Comparison of ENCODE assay signal across 15 mouse cellular contexts in the genomic region with DNA sequence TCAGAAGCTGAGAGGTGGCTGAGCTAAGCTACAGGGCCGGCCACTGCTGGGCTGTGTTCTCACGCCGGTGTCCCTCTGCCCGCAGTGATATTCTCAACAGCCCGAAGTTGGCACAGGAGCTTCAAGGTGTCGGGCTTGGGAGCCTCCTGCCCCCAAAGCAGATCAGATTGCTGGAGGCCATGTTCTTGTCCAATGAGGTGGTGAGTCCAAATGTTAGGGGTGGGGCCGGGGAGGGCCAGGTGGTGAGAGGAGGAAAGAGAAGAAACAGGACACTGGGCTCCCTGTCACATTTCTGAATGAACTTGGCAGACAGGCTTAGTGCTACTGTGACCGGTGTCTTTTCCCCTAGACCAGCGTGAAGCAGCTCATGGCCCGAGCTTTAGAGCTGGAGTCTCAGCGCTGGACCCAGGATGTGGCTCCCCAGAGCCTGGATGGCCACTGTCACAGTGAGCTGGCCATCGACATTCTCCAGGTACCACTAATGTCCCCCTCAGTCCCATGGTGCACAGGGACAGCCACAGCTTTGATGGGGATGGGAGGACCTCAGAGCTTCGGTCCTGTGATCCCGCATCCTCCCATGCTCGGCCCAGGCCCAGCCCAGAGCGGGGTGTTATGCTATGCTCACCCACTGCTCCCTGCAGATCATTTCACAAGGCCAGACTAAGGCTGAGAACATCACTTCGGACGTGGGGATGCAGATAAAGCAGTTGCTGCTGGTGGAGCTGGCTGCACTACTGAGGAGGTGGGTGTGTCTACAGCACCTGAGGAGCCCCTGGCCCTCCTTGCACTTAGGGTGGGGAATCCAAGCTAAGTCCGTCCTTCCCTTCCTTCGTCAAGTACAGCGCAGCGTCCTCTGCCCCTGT. TPM values are rescaled to one million over a fixed set of nuclear protein-coding genes. Genes with fewer than 3 reads are reported as not detected.
DNase-seq lines count a peak whose midpoint lies in the region; ATAC-seq and TF ChIP-seq lines count a peak whose summit lies in the region.
"Had no signal": no experiment of that assay in that cellular context is flagged by ENCODE, and none has a peak within 500 bp of the region (broad histone marks: within the 10 kb centered on the region; RNA-seq: fewer than 3 reads in every experiment).

No protein-coding gene starts in this region.

- no peaks in the 10 kb centered on the region for H3K9me3 ChIP-seq in intestine, embryonic 14.5 days (ENCODE audit: control insufficient read depth, low read length)
- H3K9me3 ChIP-seq in intestine, postnatal 0 days (ENCODE audit: control insufficient read depth), result no peaks in the 10 kb centered on the region
- no peaks in the 10 kb centered on the region for H3K9me3 ChIP-seq in embryonic facial prominence, embryonic 10.5 days
- H3K9me3 ChIP-seq in embryonic facial prominence, embryonic 15.5 days (replicated peaks), result no peaks in the 10 kb centered on the region
- H3K9me3 ChIP-seq in liver, embryonic 13.5 days (replicated peaks), result no peaks in the 10 kb centered on the region
- no peaks in the 10 kb centered on the region for H3K9me3 ChIP-seq in midbrain, embryonic 10.5 days (replicated peaks)
- H3K9me3 ChIP-seq: hindbrain, embryonic 12.5 days; limb, embryonic 12.5 days; midbrain, embryonic 12.5 days had no signal

- H3K9ac ChIP-seq in intestine, embryonic 14.5 days (ENCODE audit: low read length), result no peak overlapping the region
- H3K9ac ChIP-seq in intestine, postnatal 0 days (ENCODE audit: low read depth, low read length), result no peak overlapping the region
- no peak overlapping the region for H3K9ac ChIP-seq in embryonic facial prominence, embryonic 15.5 days
- H3K9ac ChIP-seq in liver, embryonic 13.5 days, result 0 out of 2 replicates have a peak overlapping the region, but pooled peaks have one; percentile 98
- H3K9ac ChIP-seq: hindbrain, embryonic 12.5 days; limb, embryonic 12.5 days; lung, embryonic 14.5 days; midbrain, embryonic 12.5 days had no signal

- 34% methylated on average over 22 of the region's 22 CpGs for WGBS in intestine, embryonic 14.5 days
- 40% methylated on average over 22 of the region's 22 CpGs for WGBS in intestine, postnatal 0 days
- 13% methylated on average over 22 of the region's 22 CpGs for whole genome bisulfite sequencing in embryonic facial prominence, embryonic 10.5 days
- 22% methylated on average over 22 of the region's 22 CpGs for WGBS in embryonic facial prominence, embryonic 15.5 days
- WGBS in liver, embryonic 13.5 days (ENCODE audit: insufficient replicate concordance), result 76% methylated on average over 22 of the region's 22 CpGs
- WGBS in midbrain, embryonic 10.5 days, result 13% methylated on average over 22 of the region's 22 CpGs

- no peak for TF ChIP-seq CTCF in intestine, postnatal 0 days (IDR thresholded peaks at IDR 0.05; ENCODE audit: low read depth)

- ATAC-seq in intestine, embryonic 14.5 days (replicated peaks; ENCODE audit: low FRiP score, low TSS enrichment, low read depth), result no peak
- no peak for ATAC-seq in intestine, postnatal 0 days
- ATAC-seq in embryonic facial prominence, embryonic 15.5 days (ENCODE audit: insufficient number of reproducible peaks, low FRiP score, low TSS enrichment, low read depth), result no peak
- no peak for ATAC-seq in liver, embryonic 13.5 days (ENCODE audit: low read depth)

- H3K4me3 ChIP-seq in intestine, embryonic 14.5 days (ENCODE audit: low read depth, low read length), result no peak overlapping the region
- no peak overlapping the region for H3K4me3 ChIP-seq in intestine, postnatal 0 days (ENCODE audit: low read depth, low read length)
- peak overlapping the region; percentile 26 for H3K4me3 ChIP-seq in embryonic facial prominence, embryonic 10.5 days
- no peak overlapping the region for H3K4me3 ChIP-seq in embryonic facial prominence, embryonic 15.5 days (replicated peaks)
- no peak overlapping the region for H3K4me3 ChIP-seq in liver, embryonic 13.5 days (replicated peaks)
- H3K4me3 ChIP-seq in midbrain, embryonic 10.5 days, result no peak overlapping the region; the same call in 1 of the 2 replicates
- H3K4me3 ChIP-seq: hindbrain, embryonic 12.5 days; limb, embryonic 12.5 days; midbrain, embryonic 12.5 days had no signal

- H3K27me3 ChIP-seq in intestine, embryonic 14.5 days (replicated peaks; ENCODE audit: control insufficient read depth, insufficient read depth, low read length), result peaks cover 78% of the 10 kb centered on the region
- peaks cover 75% of the 10 kb centered on the region for H3K27me3 ChIP-seq in intestine, postnatal 0 days (replicated peaks; ENCODE audit: control insufficient read depth, insufficient read depth, low read length)
- H3K27me3 ChIP-seq in embryonic facial prominence, embryonic 10.5 days (replicated peaks; ENCODE audit: low read depth, poor library complexity, severe bottlenecking), result peaks cover 100% of the 10 kb centered on the region
- H3K27me3 ChIP-seq in embryonic facial prominence, embryonic 15.5 days, result peaks cover 88% of the 10 kb centered on the region
- peaks cover 37% of the 10 kb centered on the region for H3K27me3 ChIP-seq in liver, embryonic 13.5 days
- peaks cover 99% of the 10 kb centered on the region for H3K27me3 ChIP-seq in midbrain, embryonic 10.5 days (ENCODE audit: low read depth, poor library complexity, severe bottlenecking)

- H3K4me2 ChIP-seq in intestine, embryonic 14.5 days (ENCODE audit: low read length), result no peak overlapping the region
- H3K4me2 ChIP-seq in intestine, postnatal 0 days (replicated peaks; ENCODE audit: low read depth), result no peak overlapping the region
- no peak overlapping the region for H3K4me2 ChIP-seq in embryonic facial prominence, embryonic 15.5 days (replicated peaks)
- H3K4me2 ChIP-seq in liver, embryonic 13.5 days, result no peak overlapping the region
- H3K4me2 ChIP-seq: hindbrain, embryonic 12.5 days; lung, embryonic 14.5 days; midbrain, embryonic 12.5 days had no signal

- no peak overlapping the region for H3K27ac ChIP-seq in intestine, embryonic 14.5 days (ENCODE audit: low read depth)
- no peak overlapping the region for H3K27ac ChIP-seq in intestine, postnatal 0 days (ENCODE audit: low read depth, low read length)
- peak overlapping the region; percentile 15; the same call in 1 of the 2 replicates for H3K27ac ChIP-seq in embryonic facial prominence, embryonic 10.5 days (replicated peaks)
- 0 out of 2 replicates have a peak overlapping the region, but pooled peaks have one; percentile 11 for H3K27ac ChIP-seq in embryonic facial prominence, embryonic 15.5 days (replicated peaks)
- H3K27ac ChIP-seq in liver, embryonic 13.5 days, result no peak overlapping the region
- H3K27ac ChIP-seq in midbrain, embryonic 10.5 days (replicated peaks), result no peak overlapping the region
- H3K27ac ChIP-seq: hindbrain, embryonic 12.5 days; limb, embryonic 12.5 days; midbrain, embryonic 12.5 days had no signal

- peaks cover 18% of the 10 kb centered on the region for H3K4me1 ChIP-seq in intestine, embryonic 14.5 days (replicated peaks; ENCODE audit: control insufficient read depth, insufficient read depth, low read length)
- no peaks in the 10 kb centered on the region for H3K4me1 ChIP-seq in intestine, postnatal 0 days (replicated peaks; ENCODE audit: control insufficient read depth, insufficient read depth, low read length)
- H3K4me1 ChIP-seq in embryonic facial prominence, embryonic 10.5 days, result peaks cover 76% of the 10 kb centered on the region
- H3K4me1 ChIP-seq in embryonic facial prominence, embryonic 15.5 days, result peaks cover 50% of the 10 kb centered on the region
- peaks cover 66% of the 10 kb centered on the region for H3K4me1 ChIP-seq in liver, embryonic 13.5 days (replicated peaks)
- peaks cover 66% of the 10 kb centered on the region for H3K4me1 ChIP-seq in midbrain, embryonic 10.5 days

- no peaks in the 10 kb centered on the region for H3K36me3 ChIP-seq in intestine, embryonic 14.5 days (ENCODE audit: control insufficient read depth, insufficient read depth, low read length)
- H3K36me3 ChIP-seq in intestine, postnatal 0 days (ENCODE audit: control insufficient read depth, insufficient read depth), result no peaks in the 10 kb centered on the region; the same call in 1 of the 2 replicates
- H3K36me3 ChIP-seq in embryonic facial prominence, embryonic 10.5 days (replicated peaks), result no peaks in the 10 kb centered on the region
- H3K36me3 ChIP-seq in embryonic facial prominence, embryonic 15.5 days, result no peaks in the 10 kb centered on the region
- peaks cover 92% of the 10 kb centered on the region for H3K36me3 ChIP-seq in liver, embryonic 13.5 days
- H3K36me3 ChIP-seq in midbrain, embryonic 10.5 days, result no peaks in the 10 kb centered on the region
- H3K36me3 ChIP-seq: hindbrain, embryonic 12.5 days; limb, embryonic 12.5 days; midbrain, embryonic 12.5 days had no signal

- peak; percentile 54 for DNase-seq in intestine, embryonic 14.5 days (ENCODE audit: low spot score)
- DNase-seq in embryonic facial prominence, embryonic 10.5 days (ENCODE audit: low spot score), result peak; percentile 49
- DNase-seq in liver, embryonic 13.5 days, result no peak
- no peak for DNase-seq in midbrain, embryonic 10.5 days (ENCODE audit: low spot score)
- no peak for DNase-seq in embryo, embryonic 11 days
- DNase-seq: adrenal gland, postnatal 36 days; cerebellum, postnatal 36 days; lung, embryonic 14.5 days; right cerebral cortex, postnatal 14 days; thymus, adult 2 months had no signal

RNA-seq across cellular contexts. Expression of gene Tnfaip2, which starts 5.9 kb away (rescaled TPM):
- 3.2 and 5.0 TPM in 2 replicates for polyA plus RNA-seq in intestine, embryonic 14.5 days (2014; fragmentation: Nextera tagmentation; extraction: Ambion mirVana)
- polyA plus RNA-seq in intestine, postnatal 0 days (2015; fragmentation: Nextera tagmentation; extraction: Ambion mirVana), result 10.5 and 10.8 TPM in 2 replicates
- polyA plus RNA-seq in embryonic facial prominence, embryonic 10.5 days (2016; fragmentation: Nextera tagmentation; extraction: Ambion mirVana), result 3.9 and 4.0 TPM in 2 replicates
- polyA plus RNA-seq in embryonic facial prominence, embryonic 15.5 days (2015; fragmentation: Nextera tagmentation; extraction: Ambion mirVana), result 11.8 and 17.6 TPM in 2 replicates
- polyA plus RNA-seq in liver, embryonic 13.5 days (2015; fragmentation: Nextera tagmentation; extraction: Ambion mirVana), result 92.1 and 96.6 TPM in 2 replicates
- 1.6 and 2.4 TPM in 2 replicates for polyA plus RNA-seq in midbrain, embryonic 10.5 days (2016; fragmentation: Nextera tagmentation; extraction: Ambion mirVana)

RNA-seq across cellular contexts. Expression of gene Exoc3l4, which starts 31.3 kb away (rescaled TPM):
- 8.5 and 10.2 TPM in 2 replicates for polyA plus RNA-seq in intestine, embryonic 14.5 days (2014; fragmentation: Nextera tagmentation; extraction: Ambion mirVana)
- 163 and 172 TPM in 2 replicates for polyA plus RNA-seq in intestine, postnatal 0 days (2015; fragmentation: Nextera tagmentation; extraction: Ambion mirVana)
- polyA plus RNA-seq in embryonic facial prominence, embryonic 10.5 days (2016; fragmentation: Nextera tagmentation; extraction: Ambion mirVana), result 5.7 and 7.0 TPM in 2 replicates
- polyA plus RNA-seq in embryonic facial prominence, embryonic 15.5 days (2015; fragmentation: Nextera tagmentation; extraction: Ambion mirVana), result 10.6 and 11.1 TPM in 2 replicates
- polyA plus RNA-seq in liver, embryonic 13.5 days (2015; fragmentation: Nextera tagmentation; extraction: Ambion mirVana), result 15.5 and 18.6 TPM in 2 replicates
- 3.7 and 4.3 TPM in 2 replicates for polyA plus RNA-seq in midbrain, embryonic 10.5 days (2016; fragmentation: Nextera tagmentation; extraction: Ambion mirVana)

RNA-seq across cellular contexts. Expression of gene Gm266, which starts 37.5 kb away (rescaled TPM):
- 27.5 and 33.8 TPM in 2 replicates for polyA plus RNA-seq in intestine, embryonic 14.5 days (2014; fragmentation: Nextera tagmentation; extraction: Ambion mirVana)
- 7.3 and 8.6 TPM in 2 replicates for polyA plus RNA-seq in intestine, postnatal 0 days (2015; fragmentation: Nextera tagmentation; extraction: Ambion mirVana)
- 15.7 and 19.8 TPM in 2 replicates for polyA plus RNA-seq in embryonic facial prominence, embryonic 10.5 days (2016; fragmentation: Nextera tagmentation; extraction: Ambion mirVana)
- 20.8 and 24.6 TPM in 2 replicates for polyA plus RNA-seq in embryonic facial prominence, embryonic 15.5 days (2015; fragmentation: Nextera tagmentation; extraction: Ambion mirVana)
- 0.76 and 1.0 TPM in 2 replicates for polyA plus RNA-seq in liver, embryonic 13.5 days (2015; fragmentation: Nextera tagmentation; extraction: Ambion mirVana)
- polyA plus RNA-seq in midbrain, embryonic 10.5 days (2016; fragmentation: Nextera tagmentation; extraction: Ambion mirVana), result 7.8 and 10.4 TPM in 2 replicates

RNA-seq across cellular contexts. Expression of gene Lbhd2, which starts 41.5 kb away (rescaled TPM):
- 1.3 and 2.9 TPM in 2 replicates for polyA plus RNA-seq in intestine, embryonic 14.5 days (2014; fragmentation: Nextera tagmentation; extraction: Ambion mirVana)
- polyA plus RNA-seq in intestine, postnatal 0 days (2015; fragmentation: Nextera tagmentation; extraction: Ambion mirVana), result 2.2 and 2.8 TPM in 2 replicates
- polyA plus RNA-seq in embryonic facial prominence, embryonic 10.5 days (2016; fragmentation: Nextera tagmentation; extraction: Ambion mirVana), result not detected in 2 replicates
- 3.7 and 5.0 TPM in 2 replicates for polyA plus RNA-seq in embryonic facial prominence, embryonic 15.5 days (2015; fragmentation: Nextera tagmentation; extraction: Ambion mirVana)
- polyA plus RNA-seq in liver, embryonic 13.5 days (2015; fragmentation: Nextera tagmentation; extraction: Ambion mirVana), result not detected in 2 replicates
- not detected in 2 replicates for polyA plus RNA-seq in midbrain, embryonic 10.5 days (2016; fragmentation: Nextera tagmentation; extraction: Ambion mirVana)

Comparison
In these comparisons a context has a peak if more than half of its experiments do, and no peak if none do; other contexts are left out.
1. DNase-seq: peak in intestine, embryonic 14.5 days (single experiment) and embryonic facial prominence, embryonic 10.5 days (single experiment); none in liver, embryonic 13.5 days (single experiment), midbrain, embryonic 10.5 days (single experiment) and embryo, embryonic 11 days (single experiment).
2. H3K27ac ChIP-seq: peak in embryonic facial prominence, embryonic 10.5 days (single experiment) and embryonic facial prominence, embryonic 15.5 days (single experiment); none in intestine, embryonic 14.5 days (single experiment), intestine, postnatal 0 days (single experiment), liver, embryonic 13.5 days (single experiment) and midbrain, embryonic 10.5 days (single experiment).